Mouse (Mus musculus) lung, embryonic 16.5 days (tissue): ENCODE measurements at regions not wholly inside any gene's neighbourhood (a gene's known extent, or its start where the extent isn't known, plus 50 kb on each side); places are given as distances from the start of the nearest gene placed in this dataset.
A peak's percentile ranks its signal among the peaks of the same experiment; 100 is the strongest.

Experiments used
- ATAC-seq: fragments of 200-750 bp; cut with Nextera tagmentation; 2 replicates; pipeline ENCODE4 v1.8.0; 2017; ENCODE audit warnings: low read depth, mild to moderate bottlenecking, moderate library complexity
- H3K27ac ChIP-seq: fragments of 300-500 bp; sonication (generic); 2 replicates; pipeline ENCODE4 v1.5.1; 2014; ENCODE audit warnings: mild to moderate bottlenecking, control low read depth, low read length
- H3K27me3 ChIP-seq: fragments of 300-500 bp; sonication (generic); 2 replicates; pipeline ENCODE4 v1.6.1; 2014; ENCODE audit warnings: low read depth, low read length, mixed read lengths; ENCODE audit not compliant: control insufficient read depth, insufficient read depth
- H3K36me3 ChIP-seq: fragments of 300-500 bp; sonication (generic); 2 replicates; pipeline ENCODE4 v1.6.1; 2014; ENCODE audit warnings: low read length; ENCODE audit not compliant: control insufficient read depth, insufficient read depth
- H3K4me1 ChIP-seq: fragments of 300-500 bp; sonication (generic); replicated peaks from 2 replicates; pipeline ENCODE4 v1.6.1; 2014; ENCODE audit warnings: low read length, mixed read lengths; ENCODE audit not compliant: control insufficient read depth, insufficient read depth
- H3K4me2 ChIP-seq: fragments of 300-500 bp; sonication (generic); 2 replicates; pipeline ENCODE4 v1.6.1; 2014; ENCODE audit warnings: low read depth, low read length, control low read depth
- H3K4me3 ChIP-seq: fragments of 300-500 bp; sonication (generic); 2 replicates; pipeline ENCODE4 v1.5.1; 2014; ENCODE audit warnings: mild to moderate bottlenecking, low read length, control low read depth
- H3K9ac ChIP-seq: fragments of 300-500 bp; sonication (generic); 2 replicates; pipeline ENCODE4 v1.6.1; 2014; ENCODE audit warnings: low read length, control low read depth
- H3K9me3 ChIP-seq: fragments of 300-500 bp; sonication (generic); 2 replicates; pipeline ENCODE4 v1.6.1; 2016; ENCODE audit warnings: low read length; ENCODE audit not compliant: control insufficient read depth
- WGBS: fragments of 180-500 bp; shearing (Covaris S2); extraction: QIAGEN DNeasy Blood & Tissue Kit; methylation state at CpG from one replicate; pipeline ENCODE4 v1.1.7; 2014; 5-methylcytosine and 5-hydroxymethylcytosine counted together

DNA sequence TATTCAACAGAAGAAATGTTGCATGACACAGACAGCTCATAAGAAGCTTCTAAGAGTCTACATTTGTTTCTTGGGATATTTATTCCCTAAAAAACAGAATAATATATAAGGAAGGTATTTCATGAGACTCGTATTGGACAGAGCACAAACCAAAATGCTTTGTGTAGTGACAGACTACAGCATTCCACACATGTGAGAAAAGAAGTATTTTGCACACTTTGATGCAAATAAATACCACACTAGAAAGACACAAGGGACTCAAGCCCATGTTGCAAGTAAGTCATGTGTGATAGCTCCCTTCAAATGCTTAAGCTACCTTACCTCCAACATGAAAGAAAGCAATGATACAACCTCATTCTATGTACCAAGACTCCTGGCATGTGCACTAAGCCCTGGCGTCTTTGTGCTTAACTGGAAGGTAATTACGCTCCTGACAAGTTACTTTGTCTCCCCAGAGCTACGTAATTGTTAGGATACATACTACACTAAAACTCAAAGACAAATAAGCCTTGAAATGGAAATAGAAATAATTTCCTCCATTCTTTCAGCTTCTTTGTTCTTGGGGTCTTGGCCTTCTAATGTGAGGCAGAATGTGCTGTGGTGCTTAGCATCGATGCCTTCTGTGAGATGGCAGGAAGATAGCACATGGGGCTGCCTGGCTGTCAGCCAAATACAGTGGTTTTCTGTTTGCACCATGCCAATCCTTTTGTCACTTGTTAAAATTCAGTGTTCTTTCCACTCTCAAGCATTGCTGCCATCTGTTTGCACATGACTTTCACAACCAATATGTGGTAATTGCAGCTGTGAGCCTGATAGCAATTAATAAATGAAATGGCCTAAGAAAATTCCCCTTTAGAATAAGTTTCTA, 1214.4 kb upstream of the Igfbp7 start:
- 69% methylated on average over 5 of the region's 5 CpGs for WGBS
- Histone ChIP-seq H3K4me3 (no peak overlapping the region), H3K4me2 (no peak overlapping the region), H3K9ac (no peak overlapping the region), H3K36me3 (no peaks in the 10 kb centered on the region), H3K27me3 (no peaks in the 10 kb centered on the region), H3K27ac (no peak overlapping the region), H3K9me3 (no peaks in the 10 kb centered on the region), H3K4me1 (no peaks in the 10 kb centered on the region)
- no peak for ATAC-seq

- ATAC-seq = peak; percentile 86
- WGBS = 28% methylated on average over 4 of the region's 4 CpGs
- Histone ChIP-seq H3K9ac (no peak overlapping the region), H3K36me3 (no peaks in the 10 kb centered on the region), H3K4me1 (no peaks in the 10 kb centered on the region), H3K27me3 (no peaks in the 10 kb centered on the region), H3K27ac (no peak overlapping the region), H3K9me3 (no peaks in the 10 kb centered on the region), H3K4me3 (no peak overlapping the region), H3K4me2 (no peak overlapping the region)
Measured at GRCm38 (mm10) chr5:78608317-78608716, 1200.5 kb upstream of the Igfbp7 start.

DNA sequence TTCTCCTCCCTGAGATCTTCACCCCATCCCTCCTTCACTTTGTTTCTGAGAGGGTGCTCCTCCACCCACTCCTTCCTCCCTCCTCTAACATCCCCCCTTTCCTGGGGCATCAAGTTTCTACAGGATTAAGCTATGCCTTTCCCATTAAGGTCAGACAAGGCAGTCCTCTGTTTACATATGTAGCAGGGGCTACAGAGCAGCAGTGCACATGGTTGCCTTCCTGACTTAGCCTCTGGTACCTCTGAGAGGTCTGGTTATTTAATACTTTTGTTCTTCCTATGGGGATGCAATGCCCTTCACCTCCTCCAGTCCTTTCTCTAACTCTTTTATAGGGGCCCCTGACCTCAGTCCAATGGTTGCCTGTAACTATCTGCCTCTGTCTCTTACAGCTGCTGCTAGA, 1194.8 kb upstream of the Igfbp7 start:
- no peak overlapping the region for H3K9ac ChIP-seq
- no peak for ATAC-seq
- no peaks in the 10 kb centered on the region for H3K4me1 ChIP-seq
- H3K27ac ChIP-seq = no peak overlapping the region
- H3K4me2 ChIP-seq = no peak overlapping the region
- no peaks in the 10 kb centered on the region for H3K36me3 ChIP-seq
- no peaks in the 10 kb centered on the region for H3K9me3 ChIP-seq
- no peak overlapping the region for H3K4me3 ChIP-seq
- H3K27me3 ChIP-seq = no peaks in the 10 kb centered on the region

DNA sequence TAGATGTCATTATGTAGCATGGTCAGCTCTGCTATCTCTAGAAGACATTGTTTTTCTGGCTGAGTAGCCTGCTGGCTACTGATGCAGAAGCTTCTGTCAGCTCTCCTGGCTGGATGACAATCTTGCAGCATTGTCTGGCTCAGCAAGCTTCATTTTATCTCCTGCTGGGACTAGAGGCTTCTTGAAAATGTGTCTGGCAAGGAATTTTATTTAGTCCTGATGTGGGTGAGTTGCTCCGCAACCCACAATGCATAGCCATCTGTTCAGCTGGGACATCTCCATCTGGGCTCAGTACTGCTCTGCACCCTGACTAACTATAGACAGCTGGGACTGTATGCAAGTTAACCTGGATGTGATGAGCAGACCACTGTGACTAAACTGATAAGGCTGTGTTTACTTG, 1177.0 kb upstream of the Igfbp7 start:
- no peak overlapping the region for H3K4me3 ChIP-seq
- no peak overlapping the region for H3K4me2 ChIP-seq
- H3K36me3 ChIP-seq = no peaks in the 10 kb centered on the region
- no peak overlapping the region for H3K27ac ChIP-seq
- ATAC-seq = no peak
- H3K27me3 ChIP-seq = no peaks in the 10 kb centered on the region
- no peaks in the 10 kb centered on the region for H3K4me1 ChIP-seq
- WGBS = 68% methylated on average over 1 of the region's 1 CpGs
- no peak overlapping the region for H3K9ac ChIP-seq
- no peaks in the 10 kb centered on the region for H3K9me3 ChIP-seq

GRCm38 (mm10) chr5:78556946-78557345, 1149.1 kb upstream of the Igfbp7 start:
- Histone ChIP-seq H3K27ac (no peak overlapping the region), H3K27me3 (no peaks in the 10 kb centered on the region), H3K9me3 (no peaks in the 10 kb centered on the region), H3K4me1 (no peaks in the 10 kb centered on the region), H3K4me2 (no peak overlapping the region), H3K4me3 (no peak overlapping the region), H3K36me3 (no peaks in the 10 kb centered on the region), H3K9ac (no peak overlapping the region)
- ATAC-seq = no peak
- WGBS = 27% methylated on average over 1 of the region's 1 CpGs

DNA sequence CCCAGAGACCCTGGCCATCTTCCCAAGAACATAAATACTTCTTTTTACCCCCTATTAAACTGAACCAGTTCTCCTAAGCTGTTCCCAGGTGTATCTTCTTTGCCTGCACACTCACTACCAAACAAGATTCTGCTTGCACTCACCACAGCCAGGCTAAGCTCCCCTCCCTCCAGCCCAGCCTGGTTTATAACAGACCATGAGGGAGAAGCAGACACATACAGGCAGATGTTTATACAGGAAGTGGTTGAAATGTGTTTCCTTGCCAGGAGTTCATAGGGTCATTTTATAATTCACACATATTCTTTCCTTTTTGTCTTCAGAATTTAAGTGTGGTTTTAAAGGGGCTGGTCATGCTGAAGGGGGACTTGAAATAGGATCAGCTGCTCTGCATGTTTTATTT, 1127.5 kb upstream of the Igfbp7 start:
- Histone ChIP-seq H3K9ac (no peak overlapping the region), H3K27me3 (no peaks in the 10 kb centered on the region)

More for the DNA sequence above, 1127.5 kb upstream of the Igfbp7 start:
- ATAC-seq = no peak
- no peak overlapping the region for H3K4me3 ChIP-seq
- no peaks in the 10 kb centered on the region for H3K4me1 ChIP-seq
- H3K36me3 ChIP-seq = no peaks in the 10 kb centered on the region
- no peaks in the 10 kb centered on the region for H3K9me3 ChIP-seq
- no peak overlapping the region for H3K4me2 ChIP-seq
- H3K27ac ChIP-seq = no peak overlapping the region
